Mouse (Mus musculus): Measurements from ENCODE around the gene Myocd. TPM values are rescaled to one million over a fixed set of nuclear protein-coding genes. Genes with fewer than 3 reads are reported as not detected.

The Myocd gene
- polyA plus RNA-seq, 1 experiment from 2014 or later = 3.0 TPM

GRCm38 (mm10) chr11:65209441-65209840 lies 60.3 kb downstream of the Myocd start:
- no peaks in the 10 kb centered on the region for H3K36me3 ChIP-seq (ENCODE audit: insufficient read depth, low read length)
- DNase-seq (ENCODE audit: low spot score) = no peak
- no peak overlapping the region for H3K4me2 ChIP-seq (replicated peaks; ENCODE audit: low read depth, low read length)
- H3K27me3 ChIP-seq (replicated peaks; ENCODE audit: insufficient read depth, low read length) = no peaks in the 10 kb centered on the region
- no peak overlapping the region for H3K9ac ChIP-seq (replicated peaks; ENCODE audit: low read depth)
- no peaks in the 10 kb centered on the region for H3K9me3 ChIP-seq (ENCODE audit: low read length)
- H3K4me1 ChIP-seq (ENCODE audit: insufficient read depth, low read depth, low read length) = no peaks in the 10 kb centered on the region; the same call in 1 of the 2 replicates
- TF ChIP-seq EP300 (IDR thresholded peaks at IDR 0.05) = no peak
- no peak for TF ChIP-seq CTCF (IDR thresholded peaks at IDR 0.05)
- no peak overlapping the region for H3K27ac ChIP-seq (ENCODE audit: low read length)
- no peak overlapping the region for H3K4me3 ChIP-seq (ENCODE audit: low read depth, low read length)
- WGBS = 42% methylated on average over 6 of the region's 6 CpGs
- peak; percentile 47 for ATAC-seq

- Histone ChIP-seq H3K9me3 (ENCODE audit: low read length) (no peaks in the 10 kb centered on the region), H3K4me3 (ENCODE audit: low read depth, low read length) (no peak overlapping the region), H3K4me1 (ENCODE audit: insufficient read depth, low read depth, low read length) (no peaks in the 10 kb centered on the region), H3K36me3 (ENCODE audit: insufficient read depth, low read length) (no peaks in the 10 kb centered on the region), H3K27ac (ENCODE audit: low read length) (no peak overlapping the region), H3K9ac (replicated peaks; ENCODE audit: low read depth) (no peak overlapping the region), H3K4me2 (replicated peaks; ENCODE audit: low read depth, low read length) (no peak overlapping the region), H3K27me3 (replicated peaks; ENCODE audit: insufficient read depth, low read length) (no peaks in the 10 kb centered on the region)
- no peak for DNase-seq (ENCODE audit: low spot score)
- WGBS = 47% methylated on average over 5 of the region's 5 CpGs
- no peak for TF ChIP-seq EP300 (IDR thresholded peaks at IDR 0.05)
- TF ChIP-seq CTCF (IDR thresholded peaks at IDR 0.05) = no peak
- ATAC-seq = no peak
Observed at GRCm38 (mm10) chr11:65205306-65205705, 64.5 kb downstream of the Myocd start.

GRCm38 (mm10) chr11:65204651-65205050 lies 65.1 kb downstream of the Myocd start:
- no peak overlapping the region for H3K4me2 ChIP-seq (replicated peaks; ENCODE audit: low read depth, low read length)
- no peak overlapping the region for H3K27ac ChIP-seq (ENCODE audit: low read length)
- no peak for ATAC-seq

GRCm38 (mm10) chr11:65203020-65203419 lies 66.8 kb downstream of the Myocd start:
- H3K27me3 ChIP-seq (replicated peaks; ENCODE audit: insufficient read depth, low read length) = no peaks in the 10 kb centered on the region
- no peak for DNase-seq (ENCODE audit: low spot score)
- 61% methylated on average over 1 of the region's 1 CpGs for WGBS
- no peaks in the 10 kb centered on the region for H3K36me3 ChIP-seq (ENCODE audit: insufficient read depth, low read length)
- no peak for TF ChIP-seq CTCF (IDR thresholded peaks at IDR 0.05)
- TF ChIP-seq EP300 (IDR thresholded peaks at IDR 0.05) = no peak
- H3K4me1 ChIP-seq (ENCODE audit: insufficient read depth, low read depth, low read length) = no peaks in the 10 kb centered on the region
- no peak overlapping the region for H3K4me2 ChIP-seq (replicated peaks; ENCODE audit: low read depth, low read length)
- no peak overlapping the region for H3K4me3 ChIP-seq (ENCODE audit: low read depth, low read length)
- no peak overlapping the region for H3K27ac ChIP-seq (ENCODE audit: low read length)
- no peak overlapping the region for H3K9ac ChIP-seq (replicated peaks; ENCODE audit: low read depth)
- ATAC-seq = no peak
- H3K9me3 ChIP-seq (ENCODE audit: low read length) = no peaks in the 10 kb centered on the region

More at GRCm38 (mm10) chr11:65204651-65205050, 65.1 kb downstream of the Myocd start:
- no peak for TF ChIP-seq EP300 (IDR thresholded peaks at IDR 0.05)
- no peak for TF ChIP-seq CTCF (IDR thresholded peaks at IDR 0.05)
- 63% methylated on average over 13 of the region's 13 CpGs for WGBS
- Histone ChIP-seq H3K9me3 (ENCODE audit: low read length) (no peaks in the 10 kb centered on the region), H3K27me3 (replicated peaks; ENCODE audit: insufficient read depth, low read length) (no peaks in the 10 kb centered on the region), H3K9ac (replicated peaks; ENCODE audit: low read depth) (no peak overlapping the region), H3K4me3 (ENCODE audit: low read depth, low read length) (no peak overlapping the region), H3K36me3 (ENCODE audit: insufficient read depth, low read length) (no peaks in the 10 kb centered on the region), H3K4me1 (ENCODE audit: insufficient read depth, low read depth, low read length) (no peaks in the 10 kb centered on the region)
- DNase-seq (ENCODE audit: low spot score) = no peak

GRCm38 (mm10) chr11:65202236-65202635 lies 67.6 kb downstream of the Myocd start:
- TF ChIP-seq EP300 (IDR thresholded peaks at IDR 0.05) = no peak; the same call in 1 of the 2 replicates
- H3K27me3 ChIP-seq (replicated peaks; ENCODE audit: insufficient read depth, low read length) = no peaks in the 10 kb centered on the region
- H3K27ac ChIP-seq (ENCODE audit: low read length) = no peak overlapping the region
- no peak overlapping the region for H3K4me3 ChIP-seq (ENCODE audit: low read depth, low read length)
- ATAC-seq (peak; percentile 70), DNase-seq (ENCODE audit: low spot score) (peak; percentile 26)
- H3K4me1 ChIP-seq (ENCODE audit: insufficient read depth, low read depth, low read length) = no peaks in the 10 kb centered on the region
- WGBS = 9% methylated on average over 5 of the region's 5 CpGs
- no peaks in the 10 kb centered on the region for H3K9me3 ChIP-seq (ENCODE audit: low read length)
- no peak overlapping the region for H3K9ac ChIP-seq (replicated peaks; ENCODE audit: low read depth)
- no peaks in the 10 kb centered on the region for H3K36me3 ChIP-seq (ENCODE audit: insufficient read depth, low read length)
- no peak overlapping the region for H3K4me2 ChIP-seq (replicated peaks; ENCODE audit: low read depth, low read length)

GRCm38 (mm10) chr11:65198026-65198425 lies 71.8 kb downstream of the Myocd start:
- DNase-seq (ENCODE audit: low spot score) = no peak
- no peak for ATAC-seq
- H3K36me3 ChIP-seq (ENCODE audit: insufficient read depth, low read length) = no peaks in the 10 kb centered on the region
- H3K4me3 ChIP-seq (ENCODE audit: low read depth, low read length) = no peak overlapping the region
- 85% methylated on average over 3 of the region's 3 CpGs for WGBS
- no peak overlapping the region for H3K4me2 ChIP-seq (replicated peaks; ENCODE audit: low read depth, low read length)
- no peaks in the 10 kb centered on the region for H3K4me1 ChIP-seq (ENCODE audit: insufficient read depth, low read depth, low read length)
- TF ChIP-seq CTCF (IDR thresholded peaks at IDR 0.05) (no peak), EP300 (IDR thresholded peaks at IDR 0.05) (no peak)
- no peaks in the 10 kb centered on the region for H3K9me3 ChIP-seq (ENCODE audit: low read length)
- no peak overlapping the region for H3K27ac ChIP-seq (ENCODE audit: low read length)
- no peaks in the 10 kb centered on the region for H3K27me3 ChIP-seq (replicated peaks; ENCODE audit: insufficient read depth, low read length)
- no peak overlapping the region for H3K9ac ChIP-seq (replicated peaks; ENCODE audit: low read depth)

- Histone ChIP-seq H3K27me3 (replicated peaks; ENCODE audit: insufficient read depth, low read length) (no peaks in the 10 kb centered on the region), H3K4me2 (replicated peaks; ENCODE audit: low read depth, low read length) (no peak overlapping the region), H3K27ac (ENCODE audit: low read length) (no peak overlapping the region), H3K4me3 (ENCODE audit: low read depth, low read length) (no peak overlapping the region), H3K9ac (replicated peaks; ENCODE audit: low read depth) (no peak overlapping the region), H3K4me1 (ENCODE audit: insufficient read depth, low read depth, low read length) (no peaks in the 10 kb centered on the region), H3K36me3 (ENCODE audit: insufficient read depth, low read length) (no peaks in the 10 kb centered on the region), H3K9me3 (ENCODE audit: low read length) (no peaks in the 10 kb centered on the region)
- ATAC-seq (no peak), DNase-seq (ENCODE audit: low spot score) (peak; percentile 82)
- WGBS = 5% methylated on average over 3 of the region's 3 CpGs
- TF ChIP-seq EP300 (IDR thresholded peaks at IDR 0.05) = no peak
- peak; percentile 94 for TF ChIP-seq CTCF (IDR thresholded peaks at IDR 0.05)
Observed at GRCm38 (mm10) chr11:65197280-65197679, 72.5 kb downstream of the Myocd start.
